Mouse (Mus musculus) neural tube, embryonic 15.5 days (tissue): ENCODE measurements around the gene Rho. TPM values are rescaled to one million over a fixed set of nuclear protein-coding genes. Genes with fewer than 3 reads are reported as not detected.

Experiments used
- ATAC-seq: fragments of 200-750 bp; cut with Nextera tagmentation; 2 replicates; pipeline ENCODE4 v1.8.0; 2017; ENCODE audit warnings: mild to moderate bottlenecking, moderate TSS enrichment, moderate library complexity; ENCODE audit not compliant: low FRiP score
- H3K27ac ChIP-seq: fragments of 300-500 bp; sonication (generic); replicated peaks from 2 replicates; pipeline ENCODE4 v1.5.1; 2015; ENCODE audit warnings: mild to moderate bottlenecking, inconsistent platforms
- H3K27me3 ChIP-seq: fragments of 300-500 bp; sonication (generic); replicated peaks from 2 replicates; pipeline ENCODE4 v1.6.1; 2015; ENCODE audit warnings: inconsistent platforms
- H3K36me3 ChIP-seq: fragments of 300-500 bp; sonication (generic); 2 replicates; pipeline ENCODE4 v1.6.1; 2015; ENCODE audit warnings: inconsistent platforms
- H3K4me1 ChIP-seq: fragments of 300-500 bp; sonication (generic); 2 replicates; pipeline ENCODE4 v1.6.1; 2015; ENCODE audit warnings: inconsistent platforms
- H3K4me2 ChIP-seq: fragments of 300-500 bp; sonication (generic); 2 replicates; pipeline ENCODE4 v1.6.1; 2015; ENCODE audit warnings: inconsistent platforms, mild to moderate bottlenecking, moderate library complexity
- H3K4me3 ChIP-seq: fragments of 300-500 bp; sonication (generic); replicated peaks from 2 replicates; pipeline ENCODE4 v1.5.1; 2015; ENCODE audit warnings: mild to moderate bottlenecking, inconsistent platforms
- H3K9ac ChIP-seq: fragments of 300-500 bp; sonication (generic); replicated peaks from 2 replicates; pipeline ENCODE4 v1.6.1; 2015; ENCODE audit warnings: mild to moderate bottlenecking, inconsistent platforms
- H3K9me3 ChIP-seq: fragments of 300-500 bp; sonication (generic); replicated peaks from 2 replicates; pipeline ENCODE4 v1.6.1; 2016; ENCODE audit warnings: inconsistent platforms
- WGBS: fragments of 180-500 bp; shearing (Covaris S2); methylation state at CpG from one replicate; pipeline ENCODE4 v1.1.7; 2015; ENCODE audit warnings: mixed read lengths; 5-methylcytosine and 5-hydroxymethylcytosine counted together
- polyA plus RNA-seq: library from polyadenylated mRNA; unstranded; fragments of >200 nt; fragmentation: Nextera tagmentation; extraction: Ambion mirVana; gene quantifications from 2 replicates; pipeline ENCODE4 v1.2.1, GENCODE M21; 2015

The Rho gene
- polyA plus RNA-seq, 1 experiment from 2014 or later = 2.0 TPM

- no peak overlapping the region for H3K9ac ChIP-seq
- peaks cover 3% of the 10 kb centered on the region; the same call in 1 of the 2 replicates for H3K36me3 ChIP-seq
- no peak for ATAC-seq
- peaks cover 13% of the 10 kb centered on the region; the same call in 1 of the 2 replicates for H3K4me1 ChIP-seq
- no peak overlapping the region for H3K4me3 ChIP-seq
- 67% methylated on average over 17 of the region's 17 CpGs for WGBS
- peak overlapping the region; percentile 10 for H3K27ac ChIP-seq
- no peak overlapping the region for H3K4me2 ChIP-seq
- H3K27me3 ChIP-seq = no peaks in the 10 kb centered on the region
- H3K9me3 ChIP-seq = no peaks in the 10 kb centered on the region
These were observed 15.7 kb upstream of the Rho start for GRCm38 (mm10) chr6:115915601-115916445.

GRCm38 (mm10) chr6:115916611-115917010 lies 14.9 kb upstream of the Rho start:
- ATAC-seq = no peak
- WGBS = 85% methylated on average over 5 of the region's 5 CpGs
- no peak overlapping the region for H3K27ac ChIP-seq

GRCm38 (mm10) chr6:115918615-115919014 lies 12.9 kb upstream of the Rho start:
- H3K9me3 ChIP-seq = no peaks in the 10 kb centered on the region
- H3K4me2 ChIP-seq = no peak overlapping the region
- H3K36me3 ChIP-seq = peaks cover 3% of the 10 kb centered on the region; the same call in 1 of the 2 replicates
- no peak overlapping the region for H3K4me3 ChIP-seq
- H3K27me3 ChIP-seq = no peaks in the 10 kb centered on the region
- no peak for ATAC-seq
- peaks cover 13% of the 10 kb centered on the region; the same call in 1 of the 2 replicates for H3K4me1 ChIP-seq
- H3K27ac ChIP-seq = no peak overlapping the region
- WGBS = 100% methylated on average over 1 of the region's 1 CpGs
- H3K9ac ChIP-seq = no peak overlapping the region

More at GRCm38 (mm10) chr6:115916611-115917010, 14.9 kb upstream of the Rho start:
- no peak overlapping the region for H3K9ac ChIP-seq
- H3K4me1 ChIP-seq = peaks cover 13% of the 10 kb centered on the region; the same call in 1 of the 2 replicates
- no peaks in the 10 kb centered on the region for H3K9me3 ChIP-seq
- H3K27me3 ChIP-seq = no peaks in the 10 kb centered on the region
- no peak overlapping the region for H3K4me2 ChIP-seq
- no peak overlapping the region for H3K4me3 ChIP-seq
- peaks cover 3% of the 10 kb centered on the region; the same call in 1 of the 2 replicates for H3K36me3 ChIP-seq

- 90% methylated on average over 5 of the region's 5 CpGs for WGBS
- H3K4me2 ChIP-seq = no peak overlapping the region
- H3K36me3 ChIP-seq = peaks cover 3% of the 10 kb centered on the region; the same call in 1 of the 2 replicates
- H3K9ac ChIP-seq = no peak overlapping the region
- no peak overlapping the region for H3K4me3 ChIP-seq
- no peaks in the 10 kb centered on the region for H3K27me3 ChIP-seq
- no peak overlapping the region for H3K27ac ChIP-seq
- no peaks in the 10 kb centered on the region for H3K9me3 ChIP-seq
- H3K4me1 ChIP-seq = 0 out of 2 replicates have a peak, but pooled peaks cover 9% of the 10 kb centered on the region
- no peak for ATAC-seq
These were observed 11.7 kb upstream of the Rho start for GRCm38 (mm10) chr6:115919876-115920275.

GRCm38 (mm10) chr6:115924829-115925228 lies 6.7 kb upstream of the Rho start:
- Histone ChIP-seq H3K4me1 (peaks cover 22% of the 10 kb centered on the region), H3K9me3 (no peaks in the 10 kb centered on the region), H3K9ac (no peak overlapping the region), H3K36me3 (no peaks in the 10 kb centered on the region; the same call in 1 of the 2 replicates), H3K27me3 (no peaks in the 10 kb centered on the region), H3K27ac (no peak overlapping the region), H3K4me3 (no peak overlapping the region), H3K4me2 (no peak overlapping the region)
- no peak for ATAC-seq
- WGBS = 54% methylated on average over 6 of the region's 6 CpGs

- no peaks in the 10 kb centered on the region for H3K9me3 ChIP-seq
- H3K9ac ChIP-seq = no peak overlapping the region
- H3K4me3 ChIP-seq = no peak overlapping the region
- peaks cover 27% of the 10 kb centered on the region for H3K4me1 ChIP-seq
- H3K27ac ChIP-seq = 0 out of 2 replicates have a peak overlapping the region, but pooled peaks have one; percentile 30
- WGBS = 45% methylated on average over 10 of the region's 10 CpGs
- no peaks in the 10 kb centered on the region; the same call in 1 of the 2 replicates for H3K36me3 ChIP-seq
- ATAC-seq = no peak
- H3K27me3 ChIP-seq = no peaks in the 10 kb centered on the region
- H3K4me2 ChIP-seq = no peak overlapping the region
These were observed 5.1 kb upstream of the Rho start for GRCm38 (mm10) chr6:115926416-115926815.

GRCm38 (mm10) chr6:115927292-115928242 lies 4.0 kb upstream of the Rho start:
- Histone ChIP-seq H3K27me3 (no peaks in the 10 kb centered on the region), H3K4me1 (peaks cover 27% of the 10 kb centered on the region), H3K4me2 (no peak overlapping the region), H3K9me3 (no peaks in the 10 kb centered on the region), H3K9ac (no peak overlapping the region), H3K27ac (0 out of 2 replicates have a peak overlapping the region, but pooled peaks have one; percentile 28), H3K36me3 (no peaks in the 10 kb centered on the region; the same call in 1 of the 2 replicates), H3K4me3 (no peak overlapping the region)
- ATAC-seq = peak; percentile 42; the same call in 1 of the 2 replicates
- 56% methylated on average over 10 of the region's 10 CpGs for WGBS

- no peak overlapping the region for H3K4me2 ChIP-seq
- no peaks in the 10 kb centered on the region for H3K9me3 ChIP-seq
- peaks cover 27% of the 10 kb centered on the region for H3K4me1 ChIP-seq
- no peak overlapping the region for H3K4me3 ChIP-seq
- no peak overlapping the region for H3K27ac ChIP-seq
- no peaks in the 10 kb centered on the region for H3K36me3 ChIP-seq
- 74% methylated on average over 5 of the region's 5 CpGs for WGBS
- no peaks in the 10 kb centered on the region for H3K27me3 ChIP-seq
- no peak overlapping the region for H3K9ac ChIP-seq
- no peak for ATAC-seq
These were observed 1.5 kb upstream of the Rho start for GRCm38 (mm10) chr6:115930018-115930417.

- 95% methylated on average over 3 of the region's 3 CpGs for WGBS
- no peak overlapping the region for H3K4me2 ChIP-seq
- no peaks in the 10 kb centered on the region for H3K27me3 ChIP-seq
- ATAC-seq = no peak
- H3K27ac ChIP-seq = no peak overlapping the region
- H3K36me3 ChIP-seq = no peaks in the 10 kb centered on the region
- no peak overlapping the region for H3K4me3 ChIP-seq
- H3K4me1 ChIP-seq = peaks cover 10% of the 10 kb centered on the region
- no peak overlapping the region for H3K9ac ChIP-seq
- H3K9me3 ChIP-seq = no peaks in the 10 kb centered on the region
These were observed 843 bp downstream of the Rho start for GRCm38 (mm10) chr6:115932391-115932790.

GRCm38 (mm10) chr6:115935544-115935943 lies 4.0 kb downstream of the Rho start:
- no peak overlapping the region for H3K9ac ChIP-seq
- 0 out of 2 replicates have a peak, but pooled peaks cover 4% of the 10 kb centered on the region for H3K9me3 ChIP-seq
- peaks cover 5% of the 10 kb centered on the region; the same call in 1 of the 2 replicates for H3K4me1 ChIP-seq
- H3K36me3 ChIP-seq = no peaks in the 10 kb centered on the region
- no peak overlapping the region for H3K27ac ChIP-seq
- no peak overlapping the region for H3K4me2 ChIP-seq
- H3K4me3 ChIP-seq = no peak overlapping the region
- no peak for ATAC-seq
- H3K27me3 ChIP-seq = no peaks in the 10 kb centered on the region
- WGBS = 86% methylated on average over 8 of the region's 8 CpGs

GRCm38 (mm10) chr6:115938011-115938410 lies 6.5 kb downstream of the Rho start:
- ATAC-seq = no peak
- Histone ChIP-seq H3K9me3 (0 out of 2 replicates have a peak, but pooled peaks cover 4% of the 10 kb centered on the region), H3K27ac (no peak overlapping the region), H3K4me3 (no peak overlapping the region), H3K27me3 (no peaks in the 10 kb centered on the region), H3K9ac (no peak overlapping the region), H3K4me2 (no peak overlapping the region), H3K36me3 (no peaks in the 10 kb centered on the region), H3K4me1 (no peaks in the 10 kb centered on the region)
- 95% methylated on average over 2 of the region's 2 CpGs for WGBS
